Mouse (Mus musculus) heart, postnatal 0 days (tissue): Measurements from ENCODE around the gene Inpp5b.
"Not testable (repeated sequence)": the region's sequence is repeated elsewhere in the genome, so short reads cannot be mapped to it uniquely, and the experiment has no call there.

Experiments used
- CTCF ChIP-seq: IDR thresholded peaks from 2 replicates; pipeline ENCODE4 v1.5.1; 2016; ENCODE audit warnings: antibody characterized with exemption, control low read depth, low read depth
- EP300 ChIP-seq: IDR thresholded peaks from 2 replicates; pipeline ENCODE4 v1.6.1; 2016; ENCODE audit warnings: antibody characterized with exemption, low read depth

DNA sequence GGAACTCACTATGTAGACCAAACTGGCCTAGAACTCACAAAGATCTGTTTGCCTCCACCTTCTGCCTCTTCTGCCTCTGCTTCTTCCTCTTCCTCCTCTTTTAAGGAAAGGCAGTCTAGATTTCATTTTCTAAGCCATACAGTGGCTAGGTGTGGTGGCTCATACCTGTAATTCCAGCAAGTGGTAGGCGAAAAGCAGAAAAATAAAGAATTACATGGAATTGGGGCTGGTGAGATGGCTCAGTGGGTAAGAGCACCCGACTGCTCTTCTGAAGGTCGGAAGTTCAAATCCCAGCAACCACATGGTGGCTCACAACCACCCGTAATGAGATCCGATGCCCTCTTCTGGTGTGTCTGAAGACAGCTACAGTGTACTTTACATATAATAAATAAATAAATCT is 27.8 kb upstream of the Inpp5b start:
- TF ChIP-seq CTCF, EP300: not testable (repeated sequence)
